Mouse (Mus musculus): ENCODE data around the gene Gm29609.
A peak's percentile ranks its signal among the peaks of the same experiment; 100 is the strongest.

Gm29609 gene

DNA sequence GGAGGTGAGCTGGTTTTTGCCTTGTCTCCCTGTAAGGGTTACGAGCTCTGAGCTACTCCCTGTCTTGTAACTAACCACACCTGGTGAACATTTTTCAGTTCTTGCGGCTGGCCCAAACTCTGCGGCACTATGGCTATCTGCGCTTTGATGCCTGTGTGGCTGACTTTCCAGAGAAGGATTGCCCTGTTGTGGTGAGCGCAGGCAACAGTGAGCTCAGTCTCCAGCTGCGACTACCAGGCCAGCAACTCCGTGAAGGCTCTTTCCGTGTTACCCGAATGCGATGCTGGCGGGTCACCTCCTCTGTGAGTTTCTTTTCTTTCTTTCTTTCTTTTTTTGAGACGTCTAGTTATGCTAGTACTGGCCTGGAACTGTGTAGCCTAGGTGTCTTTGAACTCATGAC lies 17.4 kb upstream of the Gm29609 start:
- no peak for DNase-seq

DNA sequence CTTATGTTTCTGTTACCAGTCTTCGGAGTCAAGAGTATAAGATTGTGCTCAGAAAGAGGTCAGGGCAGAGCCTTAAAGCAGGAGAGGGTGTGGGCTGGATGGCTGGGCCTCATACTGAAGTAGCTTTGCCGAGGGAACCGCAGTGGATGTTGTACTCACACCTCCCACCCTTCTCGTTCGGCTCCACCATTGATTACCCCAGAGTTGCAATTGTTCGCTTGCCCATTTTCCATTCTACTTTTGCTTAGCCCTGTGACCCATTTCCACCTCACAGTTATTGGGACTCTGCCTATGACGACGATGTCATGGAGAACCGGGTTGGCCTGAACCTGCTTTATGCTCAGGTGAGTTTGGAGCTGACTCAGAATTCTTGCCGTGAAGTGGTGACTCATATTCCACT lies 16.5 kb upstream of the Gm29609 start:
- no peak for DNase-seq

DNA sequence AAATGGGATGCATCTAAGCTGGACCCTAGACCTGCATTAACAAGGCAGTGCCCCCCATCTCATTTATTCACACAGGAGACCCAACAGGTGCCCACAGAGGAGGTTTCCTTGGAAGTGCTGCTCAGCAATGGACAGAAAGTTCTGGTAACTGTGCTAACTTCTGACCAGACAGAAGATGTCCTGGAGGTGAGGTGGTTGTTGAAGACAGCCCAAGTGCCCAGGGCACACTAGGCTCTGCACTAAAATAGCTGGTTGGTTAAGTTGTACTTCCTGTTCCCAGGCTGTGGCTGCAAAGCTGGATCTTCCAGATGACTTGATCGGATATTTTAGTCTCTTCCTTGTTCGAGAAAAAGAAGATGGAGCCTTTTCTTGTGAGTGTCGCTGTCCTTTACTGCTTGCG lies 16.0 kb upstream of the Gm29609 start:
- no peak for DNase-seq

DNA sequence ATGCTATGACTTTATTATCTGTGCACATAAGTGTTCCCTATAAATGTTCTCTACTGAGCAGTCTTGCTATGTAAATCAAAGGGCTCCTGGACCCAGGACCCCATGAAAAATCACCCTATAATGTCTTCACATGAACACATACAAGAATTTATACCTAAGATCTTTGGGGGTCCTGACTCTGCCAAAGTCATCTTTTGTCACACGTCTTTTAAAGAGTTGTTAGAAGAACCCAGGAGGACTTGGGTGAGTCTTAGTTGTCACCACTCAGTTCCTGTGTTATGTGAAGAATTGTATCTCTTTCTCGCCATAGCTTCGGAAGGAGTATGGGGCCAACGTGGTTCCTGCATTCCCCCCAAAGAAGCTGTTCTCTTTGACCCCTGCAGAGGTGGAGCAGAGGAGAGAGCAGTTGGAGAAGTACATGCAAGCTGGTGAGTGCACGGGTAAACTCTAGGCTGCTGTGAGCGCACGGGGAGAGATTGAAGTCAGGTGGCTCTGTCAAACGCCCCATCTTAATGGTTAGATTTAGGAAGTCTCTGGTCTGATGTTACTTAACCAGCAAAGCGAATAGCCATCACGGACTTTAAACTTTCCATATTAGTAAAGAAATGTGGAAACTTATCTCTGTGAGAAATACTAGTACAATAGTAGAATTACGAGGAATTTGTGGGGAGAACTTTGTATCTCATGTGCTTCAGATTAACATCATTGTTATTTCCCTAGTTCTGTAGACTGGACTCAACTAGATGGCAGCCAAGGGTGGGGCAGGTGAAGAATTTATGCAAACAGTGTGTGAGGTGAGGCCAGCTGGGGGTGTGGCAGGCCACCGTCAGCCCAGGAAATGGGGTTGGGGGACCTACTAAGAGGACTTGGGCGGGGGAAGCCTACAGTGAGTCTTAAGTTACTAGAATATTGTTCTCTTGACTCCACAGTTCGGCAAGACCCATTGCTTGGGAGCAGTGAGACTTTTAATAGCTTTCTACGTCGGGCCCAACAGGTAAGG lies 15.1 kb upstream of the Gm29609 start:
- no peak for DNase-seq

DNA sequence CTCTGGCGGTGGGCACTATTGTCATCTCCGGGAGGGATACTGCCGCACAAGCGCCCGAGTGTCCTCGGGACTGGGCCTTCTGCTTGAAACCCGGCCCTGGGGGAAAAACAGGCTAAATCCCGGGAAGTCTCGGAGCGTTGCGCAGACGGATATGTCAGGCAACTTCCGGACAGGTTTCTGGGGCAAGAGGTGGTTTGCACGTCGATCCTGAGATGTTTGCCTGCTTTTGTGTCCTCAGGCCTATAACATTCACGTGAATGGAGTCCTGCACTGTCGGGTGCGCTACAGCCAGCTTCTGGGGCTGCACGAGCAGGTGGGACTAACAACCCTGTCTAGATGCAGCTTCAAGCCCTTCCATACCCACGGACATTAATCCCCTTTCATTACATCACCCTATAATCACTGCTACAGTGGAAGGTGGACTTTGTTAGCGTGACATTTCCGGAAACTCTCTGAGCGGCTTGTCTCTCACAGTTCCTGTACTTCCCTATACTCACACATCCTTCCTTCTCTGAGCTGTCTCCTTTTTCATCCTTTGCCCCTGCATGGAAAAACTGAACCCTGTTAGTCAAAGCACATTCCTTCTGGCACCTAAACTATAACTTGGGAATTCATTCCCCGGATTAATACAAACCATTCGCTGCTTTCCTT lies 14.0 kb upstream of the Gm29609 start:
- DNase-seq = no peak

DNA sequence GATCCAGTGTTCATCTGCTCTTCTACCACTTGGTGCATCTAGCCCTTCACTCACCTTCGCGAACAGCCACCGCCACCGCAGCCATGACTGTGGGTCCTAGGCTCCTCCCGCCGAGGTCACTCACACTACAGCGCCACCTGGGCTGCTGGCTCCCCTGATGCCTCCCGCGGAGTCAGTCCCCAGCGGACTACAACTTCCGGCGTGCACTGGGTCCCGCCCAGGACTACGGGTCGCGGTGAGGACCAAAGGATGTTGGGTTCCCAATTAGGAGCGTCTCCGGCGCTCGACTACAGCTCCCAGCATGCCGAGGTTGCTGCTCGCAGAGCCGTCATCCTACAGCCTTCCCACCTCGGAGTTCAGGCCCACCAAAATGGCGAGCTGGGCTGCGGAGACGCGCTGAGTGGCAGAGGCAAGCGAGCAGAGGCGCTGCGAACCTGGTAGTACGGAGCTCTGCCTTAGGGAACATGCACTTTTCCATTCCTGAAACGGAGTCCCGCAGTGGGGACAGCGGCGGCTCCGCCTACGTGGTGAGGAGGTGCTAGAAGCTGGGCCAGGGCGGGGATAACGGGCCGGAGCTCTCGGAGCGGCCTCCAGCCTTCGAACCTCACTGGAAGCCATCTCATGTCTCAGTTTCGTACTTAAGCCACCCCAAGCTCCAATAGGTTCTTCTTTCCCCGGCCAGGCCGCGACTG lies 13.4 kb upstream of the Gm29609 start, which contains the start of the genes Snx17 and Eif2b4:
TSS of gene Snx17 (plus strand) at position 289 of the 692 bp plus-strand sequence.
TSS of gene Eif2b4 (minus strand) at position 492 of the 692 bp plus-strand sequence.
- peak; percentile 100 for DNase-seq

DNA sequence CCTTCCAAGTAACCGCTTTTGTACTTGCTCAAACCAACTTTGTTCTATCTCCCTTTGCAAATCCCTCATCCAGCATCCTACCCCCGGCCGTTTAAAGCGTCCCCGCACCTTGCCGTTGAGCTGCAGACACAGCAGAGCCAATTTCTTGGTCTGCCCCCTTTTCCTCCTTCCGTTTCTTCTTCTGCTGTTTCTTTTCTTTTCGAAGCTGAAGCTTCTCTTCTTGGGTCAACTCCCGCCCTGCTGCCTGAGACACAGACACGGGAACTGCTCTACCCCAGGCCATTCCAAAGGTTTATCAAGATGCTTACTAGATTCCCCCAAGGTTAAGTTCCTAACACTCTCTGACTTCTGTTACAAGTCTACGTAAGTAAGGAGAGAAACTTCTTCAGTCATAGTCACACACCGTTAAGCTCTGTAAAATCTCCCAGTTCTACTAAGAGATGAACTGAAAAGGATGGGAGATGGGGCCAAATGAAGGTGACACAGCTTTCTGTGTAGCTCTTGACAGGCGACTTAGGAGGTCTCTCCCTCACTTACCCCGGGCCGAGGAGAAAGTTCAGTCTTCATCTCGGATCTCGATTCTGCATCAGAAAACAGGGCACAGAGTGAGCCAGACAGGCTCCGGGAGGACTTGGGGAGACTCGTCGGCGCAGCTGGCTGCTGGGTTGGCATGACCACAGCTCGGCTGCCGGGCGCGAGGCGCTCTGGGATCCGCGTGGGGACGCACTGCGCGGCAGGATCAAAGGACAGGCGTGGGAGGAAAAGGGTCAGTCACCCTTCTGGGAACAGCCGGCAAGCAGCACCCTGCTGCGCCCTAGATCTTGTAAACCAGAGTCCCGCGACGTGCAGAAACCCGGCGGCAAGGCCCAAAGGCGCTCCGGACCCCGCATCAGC lies 12.6 kb upstream of the Gm29609 start:
- DNase-seq = no peak

DNA sequence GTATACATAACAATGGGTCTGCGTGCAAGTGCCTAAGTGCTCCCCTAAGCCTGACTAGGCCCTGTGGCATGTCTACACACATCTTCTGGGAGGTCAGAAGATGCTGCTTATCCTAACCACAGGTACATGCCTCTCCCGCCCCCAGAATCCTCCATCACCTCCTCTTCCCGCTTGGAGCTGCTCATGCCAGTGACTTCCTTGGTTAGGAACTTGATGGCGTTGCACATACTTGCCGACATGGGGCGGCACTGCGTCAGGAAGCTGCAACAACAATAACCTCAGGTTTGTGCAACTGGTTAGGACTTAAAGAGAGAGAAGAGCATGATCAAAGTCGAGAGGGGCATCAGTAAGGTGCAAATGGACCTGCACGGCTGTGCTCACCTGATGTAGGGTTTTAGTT lies 10.5 kb upstream of the Gm29609 start:
- no peak for DNase-seq

DNA sequence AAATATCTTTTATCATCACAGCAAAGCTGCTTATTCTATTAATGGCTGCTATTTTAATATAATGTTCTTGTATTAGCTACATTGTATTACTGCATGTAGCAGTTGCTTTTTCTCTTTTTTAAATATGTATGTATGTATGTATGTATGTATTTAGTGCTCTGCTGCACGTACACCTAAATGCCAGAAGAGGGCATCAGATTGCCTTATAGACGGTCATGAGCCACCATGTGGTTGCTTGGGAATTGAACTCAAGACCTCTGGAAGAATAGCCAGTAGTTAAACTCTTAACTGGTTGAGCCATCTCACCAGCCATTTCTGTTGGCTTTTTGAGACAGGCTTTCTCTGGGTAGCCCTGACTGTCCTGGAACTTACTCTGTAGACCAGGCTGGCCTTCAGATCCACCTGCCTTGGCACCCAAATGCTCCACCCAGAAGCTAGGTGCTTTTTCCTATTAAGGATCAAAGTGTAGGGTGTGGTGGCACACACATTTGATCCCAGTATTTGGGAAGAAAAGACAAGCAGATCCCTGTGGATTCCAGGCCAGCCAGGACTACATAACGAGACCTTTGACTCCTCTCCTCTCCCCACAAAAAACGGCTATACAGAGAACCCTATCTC lies 8.6 kb upstream of the Gm29609 start:
- no peak for DNase-seq

DNA sequence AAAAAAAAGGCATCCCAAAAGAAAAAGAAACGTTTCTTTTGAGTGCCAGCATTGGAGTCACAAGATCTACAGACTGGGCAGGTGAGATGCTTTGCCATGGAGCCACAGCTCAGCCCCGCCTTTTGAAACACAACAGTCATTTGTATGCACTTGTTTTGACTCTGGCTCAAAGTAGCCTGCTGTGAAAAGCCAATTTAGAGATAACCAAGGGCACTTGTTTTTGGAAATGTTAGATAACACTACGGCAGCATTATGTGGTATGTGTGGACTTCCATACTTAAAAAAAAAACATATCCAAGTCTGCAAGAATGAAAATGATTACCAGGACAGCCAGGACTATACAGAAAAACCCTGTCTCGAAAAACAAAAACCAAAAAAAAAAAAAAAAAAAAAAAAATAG lies 4.0 kb upstream of the Gm29609 start:
- DNase-seq = no peak

DNA sequence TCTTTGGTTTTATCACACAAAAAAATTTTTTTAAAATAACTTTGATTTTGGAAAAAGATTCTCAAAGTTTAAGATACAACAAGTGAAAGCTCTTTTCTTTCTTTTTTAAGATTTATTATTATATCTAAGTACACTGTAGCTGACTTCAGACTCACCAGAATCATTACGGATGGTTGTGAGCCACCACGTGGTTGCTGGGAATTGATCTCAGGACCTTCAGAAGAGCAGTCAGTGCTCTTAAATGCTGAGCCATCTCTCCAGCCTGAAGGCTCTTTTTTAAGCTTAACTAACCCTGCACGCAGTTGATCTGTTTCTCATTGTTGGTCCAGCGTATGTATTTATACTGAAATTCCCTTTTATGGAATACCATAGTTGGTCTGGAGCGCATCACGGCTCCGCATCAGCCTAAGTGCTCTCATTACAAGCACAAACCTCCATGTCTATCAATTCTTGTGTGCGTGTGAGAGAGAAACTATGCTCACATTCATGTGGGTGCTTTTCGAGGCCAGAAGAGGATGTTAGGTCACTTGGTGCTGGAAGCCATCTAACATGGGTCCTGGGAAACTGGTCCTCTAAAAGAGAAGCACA lies 1.6 kb upstream of the Gm29609 start:
- DNase-seq = no peak

DNA sequence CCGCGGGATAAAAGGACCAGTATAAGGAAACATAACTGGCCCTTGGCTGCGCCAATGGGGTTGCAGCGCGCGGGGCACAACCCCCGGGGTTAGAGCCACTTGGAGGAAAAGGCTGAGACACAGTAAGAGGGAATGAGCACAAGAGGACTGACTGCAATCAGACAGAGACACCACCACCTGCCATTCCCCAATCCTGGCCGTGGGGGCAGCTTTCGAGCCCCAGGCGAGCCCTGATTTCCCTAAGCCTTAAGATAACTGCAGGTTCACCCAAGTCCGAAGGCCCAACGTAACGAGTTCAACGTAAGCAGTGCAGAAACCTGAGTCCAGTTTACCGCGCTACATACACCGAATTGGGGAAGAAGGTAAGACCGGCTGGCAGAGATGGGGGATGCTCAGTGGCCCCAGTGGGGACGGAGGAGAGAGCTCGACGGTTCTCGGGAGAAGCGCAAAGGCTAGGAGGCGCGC lies 378 bp downstream of the Gm29609 start:
- DNase-seq = no peak

DNA sequence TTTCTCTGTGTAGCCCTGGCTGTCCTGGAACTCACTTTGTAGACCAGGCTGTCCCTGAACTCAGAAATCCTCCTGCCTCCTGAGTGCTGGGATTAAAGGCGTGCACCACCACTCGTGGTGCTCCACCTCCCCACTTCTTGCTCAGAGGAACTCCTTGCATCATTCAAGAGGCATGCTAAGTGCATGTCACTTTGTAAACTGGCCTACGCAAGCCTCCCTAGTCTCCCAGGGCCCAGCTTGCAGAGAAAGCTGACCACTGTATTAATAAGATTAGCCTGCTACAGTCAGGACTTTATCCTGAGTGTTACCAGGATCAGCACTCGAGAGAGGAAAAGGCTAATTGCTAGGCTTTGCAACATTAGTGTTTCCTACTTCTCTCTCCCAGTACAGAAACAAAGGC lies 11.1 kb downstream of the Gm29609 start:
- no peak for DNase-seq

DNA sequence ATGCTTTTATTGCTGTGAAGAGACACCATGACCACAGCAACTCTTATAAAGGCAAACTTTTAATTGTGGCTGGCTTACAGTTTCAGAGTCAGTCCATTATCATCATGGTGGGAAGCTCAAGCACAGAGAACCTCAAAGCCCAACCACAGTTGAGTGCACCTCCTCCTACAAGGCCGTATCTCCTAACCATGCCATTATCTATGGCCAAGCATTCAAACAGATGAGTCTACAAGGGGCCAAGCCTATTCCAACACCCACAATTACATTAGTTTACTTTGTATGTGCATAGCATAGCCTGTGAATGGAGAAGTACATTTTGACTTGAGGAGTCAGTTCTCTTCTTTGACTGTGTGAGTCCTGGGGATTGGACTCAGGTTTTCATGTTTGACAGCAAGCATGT lies 14.8 kb downstream of the Gm29609 start:
- DNase-seq = no peak

DNA sequence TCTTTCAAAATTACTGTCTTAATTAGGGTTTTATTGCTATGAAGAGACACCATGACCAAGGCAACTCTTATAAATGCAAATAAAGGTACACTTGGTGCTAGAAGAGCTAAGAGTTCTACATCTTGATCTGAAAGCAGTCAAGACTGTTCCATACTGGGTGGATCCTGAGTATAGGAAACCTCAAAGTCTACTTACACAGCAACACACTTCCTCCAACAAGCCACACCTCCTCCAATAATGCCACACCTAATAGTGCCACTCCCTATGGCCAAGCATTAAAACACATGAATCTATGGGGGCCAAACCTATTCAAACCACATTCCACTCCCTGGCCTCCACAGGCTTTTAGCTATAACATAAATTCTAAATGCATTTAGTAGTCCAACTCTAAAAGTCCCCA lies 17.2 kb downstream of the Gm29609 start:
- no peak for DNase-seq

DNA sequence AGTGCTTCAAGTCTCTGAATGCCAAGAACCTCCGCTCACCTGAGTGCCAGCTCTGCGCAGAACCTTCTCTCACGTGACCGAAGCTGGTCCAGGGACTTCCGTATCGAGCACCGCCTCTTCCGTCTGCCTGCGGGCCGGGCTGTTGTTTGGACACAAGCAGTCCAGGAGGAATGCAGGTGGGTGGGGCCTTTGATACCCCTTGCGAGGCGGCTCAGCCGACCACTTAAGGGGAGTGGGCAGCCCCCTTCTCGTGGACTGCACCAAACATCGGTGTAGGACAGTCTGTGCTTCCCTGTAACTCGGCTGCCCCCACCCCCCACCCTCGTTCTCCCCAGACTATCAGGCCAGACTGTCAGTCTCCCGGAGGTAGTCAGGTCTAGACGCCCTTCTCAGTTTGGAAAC lies 25.6 kb downstream of the Gm29609 start, which contains the start of gene Mpv17:
TSS of gene Mpv17 (minus strand) at position 100 of the 402 bp plus-strand sequence.
- DNase-seq = peak; percentile 83 to 84

DNA sequence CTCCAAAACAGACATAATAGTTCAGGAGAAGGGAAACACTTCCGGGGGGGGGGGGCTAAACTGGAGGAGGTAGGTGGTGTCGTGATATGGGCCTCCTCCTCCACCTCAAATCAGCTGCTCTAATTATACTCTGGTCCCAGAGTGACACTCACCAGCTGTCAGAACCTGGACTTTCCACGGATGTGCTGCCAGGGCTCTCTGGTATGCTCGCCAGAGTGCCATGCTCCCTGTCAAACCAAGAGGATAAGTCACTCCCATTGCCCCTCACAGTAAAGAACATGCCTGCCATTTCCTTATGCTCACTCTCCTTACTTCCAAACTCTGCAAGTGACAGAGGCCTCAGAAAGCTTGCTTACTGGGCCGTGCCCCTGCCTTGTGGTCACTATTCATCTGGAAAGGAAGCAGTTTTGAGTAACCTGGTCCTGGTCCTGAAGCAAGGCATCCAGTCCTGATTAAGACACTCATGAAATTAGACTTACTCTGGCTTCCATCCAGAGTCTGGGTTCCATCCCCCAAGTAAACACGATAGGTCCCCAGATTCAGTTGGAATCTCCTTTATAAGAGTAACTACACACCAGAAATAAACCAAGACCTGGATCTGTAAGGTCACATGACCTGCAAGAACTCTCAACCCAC lies 26.1 kb downstream of the Gm29609 start:
- no peak for DNase-seq

DNA sequence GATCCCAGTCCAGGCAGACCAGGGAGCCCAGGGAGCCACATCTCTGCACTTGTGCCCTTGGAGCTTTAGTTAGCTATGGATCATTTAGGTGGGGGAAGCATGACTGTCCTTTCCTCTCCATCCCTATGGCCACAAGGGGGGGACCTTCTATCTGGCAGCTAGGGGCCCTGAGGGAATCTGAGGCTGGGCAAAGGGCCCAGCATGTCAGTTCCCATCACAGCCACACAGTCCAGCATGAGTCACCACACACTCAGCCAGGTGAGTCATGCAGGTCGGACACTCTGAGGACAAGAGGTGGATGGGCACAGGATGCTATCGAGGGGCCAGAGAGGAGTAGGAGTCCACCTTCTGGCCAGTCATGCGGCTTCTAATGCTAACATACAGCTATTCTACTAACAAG lies 28.0 kb downstream of the Gm29609 start:
- DNase-seq = peak; percentile 64

DNA sequence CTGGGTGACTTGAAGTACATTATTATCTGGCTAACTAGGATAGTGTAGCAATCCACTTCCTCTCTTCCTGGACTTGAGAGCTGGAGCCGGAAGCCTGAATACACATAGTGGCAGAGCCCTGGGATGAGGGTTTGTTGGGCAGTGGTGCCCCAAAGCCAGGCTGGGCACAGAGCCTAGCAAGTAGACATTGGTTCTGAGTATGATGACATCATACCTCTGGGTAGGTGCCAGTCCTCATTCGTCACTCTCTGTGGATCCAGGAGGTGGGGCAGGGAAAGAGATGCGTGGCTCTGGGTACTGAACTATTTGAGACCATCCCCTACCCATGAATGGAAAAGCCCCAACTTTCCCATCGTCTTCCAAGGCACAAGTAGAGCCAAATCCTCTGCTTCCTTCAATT lies 29.9 kb downstream of the Gm29609 start:
- DNase-seq = no peak

DNA sequence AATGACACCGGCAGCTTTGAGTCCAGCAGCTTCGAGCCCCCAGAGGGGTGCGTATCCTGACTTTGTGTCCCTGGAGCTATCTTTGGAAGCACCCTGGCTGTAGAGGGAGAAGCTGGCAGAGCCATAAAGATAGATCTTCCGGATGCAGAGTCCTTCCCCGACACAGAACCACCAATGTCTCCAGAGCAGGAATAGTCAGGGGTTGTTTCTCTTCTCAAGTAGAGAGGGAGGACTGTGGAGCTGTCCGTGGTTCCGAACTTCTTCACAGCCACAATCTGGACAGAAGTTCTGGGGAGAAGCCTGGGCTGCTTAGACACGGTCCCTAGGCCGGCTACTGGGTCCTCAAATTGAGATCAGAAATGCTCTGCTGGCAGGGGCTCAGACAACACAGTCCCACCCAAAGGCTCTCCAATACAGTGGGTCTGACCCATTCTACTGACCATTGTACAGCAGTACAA lies 40.7 kb downstream of the Gm29609 start:
- no peak for DNase-seq
